Mouse (Mus musculus) kidney, postnatal 10 days (tissue): ENCODE results near the gene Bcl2l1.

Experiments
- DNase-seq: peaks from one replicate; pipeline ENCODE4 v3.0.0; 2021; ENCODE audit warnings: mixed read lengths

The Bcl2l1 gene

GRCm38 (mm10) chr2:152799954-152800761 lies 31.4 kb downstream of the Bcl2l1 start:
- no peak for DNase-seq

- DNase-seq, result no peak
Observed at GRCm38 (mm10) chr2:152797589-152797988, 33.9 kb downstream of the Bcl2l1 start.

GRCm38 (mm10) chr2:152794281-152794827 lies 37.2 kb downstream of the Bcl2l1 start:
- peak; percentile 31 for DNase-seq

- no peak for DNase-seq
Observed at GRCm38 (mm10) chr2:152793381-152793780, 38.1 kb downstream of the Bcl2l1 start.

GRCm38 (mm10) chr2:152792461-152792860 lies 39.1 kb downstream of the Bcl2l1 start:
- DNase-seq, result peak; percentile 53

GRCm38 (mm10) chr2:152789591-152789999 lies 41.9 kb downstream of the Bcl2l1 start:
- DNase-seq, result peak; percentile 60

- peak; percentile 48 for DNase-seq
Observed at GRCm38 (mm10) chr2:152788892-152789421, 42.6 kb downstream of the Bcl2l1 start.

- DNase-seq, result no peak
Observed at GRCm38 (mm10) chr2:152787543-152787942, 44.0 kb downstream of the Bcl2l1 start.

GRCm38 (mm10) chr2:152787136-152787535 lies 44.4 kb downstream of the Bcl2l1 start:
- DNase-seq, result peak; percentile 77

- peak; percentile 81 for DNase-seq
Observed at GRCm38 (mm10) chr2:152785446-152786350, 45.8 kb downstream of the Bcl2l1 start.

- no peak for DNase-seq
Observed at GRCm38 (mm10) chr2:152784640-152785039, 46.9 kb downstream of the Bcl2l1 start.

- no peak for DNase-seq
Observed at GRCm38 (mm10) chr2:152783241-152783640, 48.3 kb downstream of the Bcl2l1 start.

- DNase-seq, result no peak
Observed at GRCm38 (mm10) chr2:152782656-152783055, 48.9 kb downstream of the Bcl2l1 start.

- peak; percentile 55 for DNase-seq
Observed at GRCm38 (mm10) chr2:152781031-152781711, 50.4 kb downstream of the Bcl2l1 start.

- DNase-seq, result no peak
Observed at GRCm38 (mm10) chr2:152780466-152780865, 51.1 kb downstream of the Bcl2l1 start.

- DNase-seq, result no peak
Observed at GRCm38 (mm10) chr2:152777081-152777480, 54.4 kb downstream of the Bcl2l1 start.

GRCm38 (mm10) chr2:152776435-152776834 lies 55.1 kb downstream of the Bcl2l1 start:
- no peak for DNase-seq

- no peak for DNase-seq
Observed at GRCm38 (mm10) chr2:152776019-152776418, 55.5 kb downstream of the Bcl2l1 start.

- no peak for DNase-seq
Observed at GRCm38 (mm10) chr2:152775357-152775756, 56.2 kb downstream of the Bcl2l1 start.

GRCm38 (mm10) chr2:152772231-152772630 lies 59.3 kb downstream of the Bcl2l1 start:
- DNase-seq, result no peak

- peak; percentile 56 for DNase-seq
Observed at GRCm38 (mm10) chr2:152771571-152771970, 60.0 kb downstream of the Bcl2l1 start.

- no peak for DNase-seq
Observed at GRCm38 (mm10) chr2:152769677-152770076, 61.9 kb downstream of the Bcl2l1 start.
